Mouse (Mus musculus) neural tube, embryonic 12.5 days (tissue): ENCODE data around the gene Tmpo. TPM values are rescaled to one million over a fixed set of nuclear protein-coding genes. Genes with fewer than 3 reads are reported as not detected.

Experiments
- ATAC-seq: fragments of 200-750 bp; cut with Nextera tagmentation; 2 replicates; pipeline ENCODE4 v1.8.0; 2017; ENCODE audit warnings: low read depth, mild to moderate bottlenecking, moderate TSS enrichment, moderate library complexity; ENCODE audit not compliant: low FRiP score
- H3K27ac ChIP-seq: fragments of 300-500 bp; sonication (generic); 2 replicates; pipeline ENCODE4 v1.5.1; 2016
- H3K27me3 ChIP-seq: fragments of 300-500 bp; sonication (generic); replicated peaks from 2 replicates; pipeline ENCODE4 v1.6.1; 2016; ENCODE audit warnings: mild to moderate bottlenecking
- H3K36me3 ChIP-seq: fragments of 300-500 bp; sonication (generic); 2 replicates; pipeline ENCODE4 v1.6.1; 2016; ENCODE audit warnings: mild to moderate bottlenecking
- H3K4me1 ChIP-seq: fragments of 300-500 bp; sonication (generic); 2 replicates; pipeline ENCODE4 v1.6.1; 2016
- H3K4me2 ChIP-seq: fragments of 300-500 bp; sonication (generic); replicated peaks from 2 replicates; pipeline ENCODE4 v1.6.1; 2016; ENCODE audit warnings: mild to moderate bottlenecking
- H3K4me3 ChIP-seq: fragments of 300-500 bp; sonication (generic); 2 replicates; pipeline ENCODE4 v1.5.1; 2016
- H3K9ac ChIP-seq: fragments of 300-500 bp; sonication (generic); 2 replicates; pipeline ENCODE4 v1.6.1; 2016; ENCODE audit warnings: mild to moderate bottlenecking
- H3K9me3 ChIP-seq: fragments of 300-500 bp; sonication (generic); 2 replicates; pipeline ENCODE4 v1.6.1; 2016; ENCODE audit warnings: mild to moderate bottlenecking
- WGBS: fragments of 180-500 bp; shearing (Covaris S2); methylation state at CpG from one replicate; pipeline ENCODE4 v1.1.7; 2016; 5-methylcytosine and 5-hydroxymethylcytosine counted together
- polyA plus RNA-seq: library from polyadenylated mRNA; unstranded; fragments of >200 nt; fragmentation: Nextera tagmentation; extraction: Ambion mirVana; gene quantifications from 2 replicates; pipeline ENCODE4 v1.2.1, GENCODE M21; 2016

Tmpo gene
- polyA plus RNA-seq, 1 experiment from 2014 or later, result 292 TPM

GRCm38 (mm10) chr10:91142654-91143191 is 38.4 kb downstream of the Tmpo start:
- Histone ChIP-seq H3K9ac (no peak overlapping the region), H3K4me3 (no peak overlapping the region), H3K4me1 (no peaks in the 10 kb centered on the region), H3K4me2 (no peak overlapping the region), H3K27ac (no peak overlapping the region), H3K27me3 (no peaks in the 10 kb centered on the region), H3K9me3 (no peaks in the 10 kb centered on the region), H3K36me3 (peaks cover 22% of the 10 kb centered on the region)
- 75% methylated on average over 10 of the region's 10 CpGs for WGBS
- ATAC-seq, result no peak

GRCm38 (mm10) chr10:91141564-91141963 is 39.6 kb downstream of the Tmpo start:
- WGBS, result 42% methylated on average over 2 of the region's 2 CpGs
- Histone ChIP-seq H3K27me3 (no peaks in the 10 kb centered on the region), H3K4me3 (no peak overlapping the region), H3K9me3 (no peaks in the 10 kb centered on the region), H3K4me2 (no peak overlapping the region), H3K36me3 (peaks cover 15% of the 10 kb centered on the region), H3K9ac (no peak overlapping the region), H3K27ac (no peak overlapping the region), H3K4me1 (no peaks in the 10 kb centered on the region)
- ATAC-seq, result peak; percentile 33; the same call in 1 of the 2 replicates

- Histone ChIP-seq H3K9ac (no peak overlapping the region), H3K9me3 (no peaks in the 10 kb centered on the region), H3K27ac (no peak overlapping the region), H3K27me3 (no peaks in the 10 kb centered on the region), H3K36me3 (no peaks in the 10 kb centered on the region), H3K4me1 (no peaks in the 10 kb centered on the region), H3K4me3 (no peak overlapping the region), H3K4me2 (no peak overlapping the region)
- WGBS, result 96% methylated on average over 14 of the region's 14 CpGs
- no peak for ATAC-seq
Observed at GRCm38 (mm10) chr10:91139148-91139766, 41.9 kb downstream of the Tmpo start.

GRCm38 (mm10) chr10:91138317-91138716 is 42.8 kb downstream of the Tmpo start:
- Histone ChIP-seq H3K9ac (no peak overlapping the region), H3K4me2 (no peak overlapping the region), H3K27me3 (no peaks in the 10 kb centered on the region), H3K27ac (no peak overlapping the region), H3K4me3 (no peak overlapping the region), H3K4me1 (no peaks in the 10 kb centered on the region), H3K36me3 (no peaks in the 10 kb centered on the region), H3K9me3 (no peaks in the 10 kb centered on the region)
- ATAC-seq, result no peak
- WGBS, result 86% methylated on average over 3 of the region's 3 CpGs

- ATAC-seq, result no peak
Observed at GRCm38 (mm10) chr10:91137400-91137799, 43.7 kb downstream of the Tmpo start.

GRCm38 (mm10) chr10:91135302-91135972 is 45.7 kb downstream of the Tmpo start:
- H3K27me3 ChIP-seq, result no peaks in the 10 kb centered on the region
- no peaks in the 10 kb centered on the region for H3K36me3 ChIP-seq
- no peak overlapping the region for H3K4me3 ChIP-seq
- no peak for ATAC-seq
- H3K4me1 ChIP-seq, result no peaks in the 10 kb centered on the region
- H3K27ac ChIP-seq, result no peak overlapping the region
- no peaks in the 10 kb centered on the region for H3K9me3 ChIP-seq
- no peak overlapping the region for H3K4me2 ChIP-seq
- 86% methylated on average over 7 of the region's 7 CpGs for WGBS
- H3K9ac ChIP-seq, result no peak overlapping the region

More at GRCm38 (mm10) chr10:91137400-91137799, 43.7 kb downstream of the Tmpo start:
- H3K9ac ChIP-seq, result no peak overlapping the region
- no peak overlapping the region for H3K4me3 ChIP-seq
- H3K36me3 ChIP-seq, result no peaks in the 10 kb centered on the region
- H3K27me3 ChIP-seq, result no peaks in the 10 kb centered on the region
- H3K4me2 ChIP-seq, result no peak overlapping the region
- no peaks in the 10 kb centered on the region for H3K9me3 ChIP-seq
- WGBS, result 71% methylated on average over 9 of the region's 9 CpGs
- no peak overlapping the region for H3K27ac ChIP-seq
- no peaks in the 10 kb centered on the region for H3K4me1 ChIP-seq

- no peak for ATAC-seq
- Histone ChIP-seq H3K9ac (no peak overlapping the region), H3K27me3 (no peaks in the 10 kb centered on the region), H3K27ac (no peak overlapping the region), H3K36me3 (no peaks in the 10 kb centered on the region), H3K4me1 (no peaks in the 10 kb centered on the region), H3K9me3 (no peaks in the 10 kb centered on the region), H3K4me2 (no peak overlapping the region), H3K4me3 (no peak overlapping the region)
- 80% methylated on average over 1 of the region's 1 CpGs for WGBS
Observed at GRCm38 (mm10) chr10:91131565-91131964, 49.5 kb downstream of the Tmpo start.

- Histone ChIP-seq H3K27ac (no peak overlapping the region), H3K4me1 (no peaks in the 10 kb centered on the region), H3K4me3 (no peak overlapping the region), H3K4me2 (no peak overlapping the region), H3K36me3 (no peaks in the 10 kb centered on the region), H3K9me3 (no peaks in the 10 kb centered on the region), H3K9ac (no peak overlapping the region), H3K27me3 (no peaks in the 10 kb centered on the region)
- 89% methylated on average over 3 of the region's 3 CpGs for WGBS
- ATAC-seq, result no peak
Observed at GRCm38 (mm10) chr10:91130792-91131191, 50.3 kb downstream of the Tmpo start.

GRCm38 (mm10) chr10:91128551-91129160 is 52.5 kb downstream of the Tmpo start:
- ATAC-seq, result no peak
- Histone ChIP-seq H3K4me1 (no peaks in the 10 kb centered on the region), H3K27ac (no peak overlapping the region), H3K36me3 (no peaks in the 10 kb centered on the region), H3K4me2 (no peak overlapping the region), H3K9ac (no peak overlapping the region), H3K9me3 (no peaks in the 10 kb centered on the region), H3K4me3 (no peak overlapping the region), H3K27me3 (no peaks in the 10 kb centered on the region)
- 74% methylated on average over 1 of the region's 1 CpGs for WGBS

GRCm38 (mm10) chr10:91127395-91127794 is 53.7 kb downstream of the Tmpo start:
- Histone ChIP-seq H3K27me3 (no peaks in the 10 kb centered on the region), H3K27ac (no peak overlapping the region), H3K4me1 (peaks cover 9% of the 10 kb centered on the region; the same call in 1 of the 2 replicates), H3K9ac (no peak overlapping the region), H3K4me2 (no peak overlapping the region), H3K4me3 (no peak overlapping the region), H3K9me3 (no peaks in the 10 kb centered on the region), H3K36me3 (no peaks in the 10 kb centered on the region)
- ATAC-seq, result no peak
- 87% methylated on average over 2 of the region's 2 CpGs for WGBS

GRCm38 (mm10) chr10:91126618-91127355 is 54.3 kb downstream of the Tmpo start:
- Histone ChIP-seq H3K4me1 (peaks cover 15% of the 10 kb centered on the region; the same call in 1 of the 2 replicates), H3K4me3 (no peak overlapping the region), H3K9ac (no peak overlapping the region), H3K4me2 (no peak overlapping the region), H3K27ac (no peak overlapping the region), H3K27me3 (no peaks in the 10 kb centered on the region), H3K9me3 (no peaks in the 10 kb centered on the region), H3K36me3 (peaks cover 4% of the 10 kb centered on the region; the same call in 1 of the 2 replicates)
- WGBS, result 77% methylated on average over 10 of the region's 10 CpGs
- no peak for ATAC-seq
